Mouse (Mus musculus): ENCODE results near the gene Olfr331.

GRCm38 (mm10) chr11:58462170-58462569 is 40.2 kb downstream of the Olfr331 start, which contains the start of gene Olfr30:
- TF ChIP-seq POLR2A (IDR thresholded peaks at IDR 0.05; ENCODE audit: low read depth, low read length): no peak
- TF ChIP-seq CTCF (conservative IDR thresholded peaks at IDR 0.05; ENCODE audit: insufficient read depth, insufficient read length, low read depth, low read length): no peak

Data from kidney, adult 2 months (tissue).